Mouse (Mus musculus) MEL (cell line): ENCODE data around the gene Lacc1. TPM values are rescaled to one million over a fixed set of nuclear protein-coding genes. Genes with fewer than 3 reads are reported as not detected.

Source experiments
- DNase-seq: peaks from one replicate; pipeline ENCODE4 v3.0.0; 2011; ENCODE audit warnings: low read depth, low spot score
- H3K27ac ChIP-seq: 2 replicates; pipeline ENCODE4 v1.5.1; 2012; ENCODE audit warnings: low read depth, mild to moderate bottlenecking, control low read depth, low read length, moderate library complexity; ENCODE audit not compliant: control insufficient read depth
- H3K27me3 ChIP-seq, 2 experiments: fragments of 150-350 bp in 1 of 2; sonication (generic) in 1 of 2; 2 replicates each; pipeline ENCODE4 v1.6.1; 2012; ENCODE audit warnings: low read length in 2 of 2, mild to moderate bottlenecking in 2 of 2, improper control_type of control experiment in 1 of 2, moderate library complexity in 1 of 2; ENCODE audit not compliant: insufficient read depth in 2 of 2, control insufficient read depth in 1 of 2
- H3K36me3 ChIP-seq, 2 experiments: 2 replicates each; pipeline ENCODE4 v1.6.1; 2012 to 2014; ENCODE audit warnings: low read length in 2 of 2, improper control_type of control experiment in 1 of 2, inconsistent platforms in 1 of 2, mild to moderate bottlenecking in 1 of 2; ENCODE audit not compliant: insufficient read depth in 2 of 2, control insufficient read depth in 1 of 2
- H3K4me1 ChIP-seq, 2 experiments: fragments of 150-350 bp in 1 of 2; sonication (generic) in 1 of 2; 2 replicates each; pipeline ENCODE4 v1.6.1; 2012; ENCODE audit warnings: low read length in 2 of 2, improper control_type of control experiment in 1 of 2, mild to moderate bottlenecking in 1 of 2; ENCODE audit not compliant: insufficient read depth in 2 of 2, control insufficient read depth in 1 of 2
- H3K4me3 ChIP-seq, 2 experiments: fragments of 150-350 bp in 1 of 2; sonication (generic) in 1 of 2; 2 replicates each; pipeline ENCODE4 v1.5.1; 2012; ENCODE audit warnings: low read depth in 2 of 2, low read length in 2 of 2, mild to moderate bottlenecking in 2 of 2, moderate library complexity in 2 of 2, control low read depth in 1 of 2, improper control_type of control experiment in 1 of 2; ENCODE audit not compliant: control insufficient read depth in 1 of 2, insufficient read depth in 1 of 2
- H3K79me2 ChIP-seq: 2 replicates; pipeline ENCODE4 v1.6.1; 2012; ENCODE audit warnings: mild to moderate bottlenecking, low read length, moderate library complexity; ENCODE audit not compliant: control insufficient read depth, poor library complexity, insufficient read depth
- H3K9ac ChIP-seq: 2 replicates; pipeline ENCODE4 v1.6.1; 2012; ENCODE audit warnings: low read depth, mild to moderate bottlenecking, control low read depth, low read length, moderate library complexity; ENCODE audit not compliant: control insufficient read depth, poor library complexity, severe bottlenecking
- H3K9me3 ChIP-seq: fragments of 150-350 bp; sonication (generic); replicated peaks from 2 replicates; pipeline ENCODE4 v1.6.1; 2012; ENCODE audit warnings: mild to moderate bottlenecking, low read length, improper control_type of control experiment, moderate library complexity; ENCODE audit not compliant: insufficient read depth
- BHLHE40 ChIP-seq: IDR thresholded peaks from 2 replicates; pipeline ENCODE4 v1.6.1; 2012; ENCODE audit warnings: low read depth, mild to moderate bottlenecking, inconsistent platforms, low read length, improper control_type of control experiment, borderline replicate concordance
- CHD2 ChIP-seq: IDR thresholded peaks from 2 replicates; pipeline ENCODE4 v1.6.1; 2011; ENCODE audit warnings: low read length, improper control_type of control experiment
- CTCF ChIP-seq, 3 experiments: IDR thresholded peaks in 2 of 3; conservative IDR thresholded peaks in 1 of 3; 2 replicates each; pipeline ENCODE4 v1.5.1; 2011 to 2012; ENCODE audit warnings: low read length in 3 of 3, low read depth in 2 of 3, mild to moderate bottlenecking in 2 of 3, improper control_type of control experiment in 1 of 3, inconsistent platforms in 1 of 3, mixed read lengths in 1 of 3, moderate library complexity in 1 of 3; ENCODE audit not compliant: control insufficient read depth in 1 of 3, insufficient read depth in 1 of 3, poor library complexity in 1 of 3, severe bottlenecking in 1 of 3
- ELF1 ChIP-seq: IDR thresholded peaks from 2 replicates; pipeline ENCODE4 v1.6.1; 2014; ENCODE audit warnings: low read depth, mild to moderate bottlenecking, inconsistent platforms, low read length, improper control_type of control experiment, moderate library complexity
- GATA1 ChIP-seq: IDR thresholded peaks from 2 replicates; pipeline ENCODE4 v1.6.1; 2011; ENCODE audit warnings: low read depth, low read length, improper control_type of control experiment
- HCFC1 ChIP-seq: IDR thresholded peaks from 2 replicates; pipeline ENCODE4 v1.6.1; 2012; ENCODE audit warnings: low read depth, mild to moderate bottlenecking, inconsistent platforms, low read length, improper control_type of control experiment, moderate library complexity
- JUND ChIP-seq: IDR thresholded peaks from 2 replicates; pipeline ENCODE4 v1.6.1; 2011; ENCODE audit warnings: low read depth, mild to moderate bottlenecking, improper control_type of control experiment, low read length
- KAT2A ChIP-seq: conservative IDR thresholded peaks from 2 replicates; pipeline ENCODE4 v1.6.1; 2012; ENCODE audit warnings: low read depth, low read length, improper control_type of control experiment, inconsistent platforms
- MAFK ChIP-seq: IDR thresholded peaks from 2 replicates; pipeline ENCODE4 v1.6.1; 2011; ENCODE audit warnings: low read depth, mild to moderate bottlenecking, low read length, improper control_type of control experiment, borderline replicate concordance
- MXI1 ChIP-seq: IDR thresholded peaks from 2 replicates; pipeline ENCODE4 v1.6.1; 2011; ENCODE audit warnings: mild to moderate bottlenecking, low read depth, low read length, improper control_type of control experiment
- MYB ChIP-seq: IDR thresholded peaks from 2 replicates; pipeline ENCODE4 v1.6.1; 2011; ENCODE audit warnings: mild to moderate bottlenecking, low read depth, low read length, improper control_type of control experiment
- MYC ChIP-seq: IDR thresholded peaks from 2 replicates; pipeline ENCODE4 v1.6.1; 2011; ENCODE audit warnings: low read depth, mild to moderate bottlenecking, low read length, improper control_type of control experiment, moderate library complexity
- NELFE ChIP-seq: IDR thresholded peaks from 2 replicates; pipeline ENCODE4 v1.6.1; 2011; ENCODE audit warnings: low read depth, low read length, improper control_type of control experiment
- NRF1 ChIP-seq: IDR thresholded peaks from 2 replicates; pipeline ENCODE4 v1.6.1; 2014; ENCODE audit warnings: low read depth, mild to moderate bottlenecking, inconsistent platforms, low read length, improper control_type of control experiment, moderate library complexity; ENCODE audit not compliant: poor library complexity, insufficient read depth, severe bottlenecking
- POLR2A ChIP-seq, 2 experiments: IDR thresholded peaks; 2 replicates each; pipeline ENCODE4 v1.6.1; 2011 to 2012; ENCODE audit warnings: low read length in 2 of 2, mild to moderate bottlenecking in 2 of 2, control low read depth in 1 of 2, improper control_type of control experiment in 1 of 2, low read depth in 1 of 2, moderate library complexity in 1 of 2; ENCODE audit not compliant: control insufficient read depth in 1 of 2, insufficient read depth in 1 of 2, poor library complexity in 1 of 2
- POLR2AphosphoS5 ChIP-seq: IDR thresholded peaks from 2 replicates; pipeline ENCODE4 v1.6.1; 2012; ENCODE audit warnings: low read depth, borderline replicate concordance, mild to moderate bottlenecking, inconsistent platforms, low read length, moderate library complexity, mixed read lengths
- RAD21 ChIP-seq: IDR thresholded peaks from 2 replicates; pipeline ENCODE4 v1.6.1; 2011; ENCODE audit warnings: mild to moderate bottlenecking, low read depth, low read length, improper control_type of control experiment
- RCOR1 ChIP-seq: IDR thresholded peaks from 2 replicates; pipeline ENCODE4 v1.6.1; 2012; ENCODE audit warnings: low read depth, mild to moderate bottlenecking, inconsistent platforms, low read length, improper control_type of control experiment
- SIN3A ChIP-seq: IDR thresholded peaks from 2 replicates; pipeline ENCODE4 v1.6.1; 2012; ENCODE audit warnings: low read length, improper control_type of control experiment, inconsistent platforms
- TAL1 ChIP-seq: IDR thresholded peaks from 2 replicates; pipeline ENCODE4 v1.6.1; 2012; ENCODE audit warnings: mild to moderate bottlenecking, inconsistent platforms, low read length, moderate library complexity, mixed read lengths
- TBP ChIP-seq: IDR thresholded peaks from 2 replicates; pipeline ENCODE4 v1.8.0; 2011; ENCODE audit warnings: low read depth, low read length, improper control_type of control experiment
- TCF12 ChIP-seq: IDR thresholded peaks from 2 replicates; pipeline ENCODE4 v1.6.1; 2014; ENCODE audit warnings: low read depth, mild to moderate bottlenecking, inconsistent platforms, low read length, improper control_type of control experiment, moderate library complexity
- UBTF ChIP-seq: IDR thresholded peaks from 2 replicates; pipeline ENCODE4 v1.6.1; 2012; ENCODE audit warnings: low read depth, mild to moderate bottlenecking, inconsistent platforms, low read length, improper control_type of control experiment, moderate library complexity, borderline replicate concordance; ENCODE audit not compliant: insufficient read depth
- USF1 ChIP-seq: IDR thresholded peaks from 2 replicates; pipeline ENCODE4 v1.6.1; 2014; ENCODE audit warnings: low read depth, mild to moderate bottlenecking, inconsistent platforms, low read length, improper control_type of control experiment, moderate library complexity
- ZC3H11A ChIP-seq: IDR thresholded peaks from 2 replicates; pipeline ENCODE4 v1.6.1; 2012; ENCODE audit warnings: low read depth, mild to moderate bottlenecking, inconsistent platforms, low read length, improper control_type of control experiment
- ZKSCAN1 ChIP-seq: IDR thresholded peaks from 2 replicates; pipeline ENCODE4 v1.6.1; 2012; ENCODE audit warnings: low read depth, mild to moderate bottlenecking, inconsistent platforms, low read length, improper control_type of control experiment, moderate library complexity
- ZNF384 ChIP-seq: IDR thresholded peaks from 2 replicates; pipeline ENCODE4 v1.6.1; 2012; ENCODE audit warnings: low read depth, mild to moderate bottlenecking, inconsistent platforms, low read length, improper control_type of control experiment
- polyA plus RNA-seq, 2 experiments: library from polyadenylated mRNA; stranded (reverse) in 1 of 2; unstranded in 1 of 2; fragments of >175 nt in 1 of 2; fragments of >200 nt in 1 of 2; gene quantifications; 2 replicates each; pipeline versions ENCODE4 v1.2.1 to v1.2.4; 2012; ENCODE audit warnings: low replicate concordance in 2 of 2, low read depth in 1 of 2; ENCODE audit not compliant: insufficient read length in 2 of 2, insufficient read depth in 1 of 2, missing spikeins in 1 of 2
- total RNA-seq: library from RNA; depleted of rRNA; stranded (reverse); fragments of 300-350 nt; gene quantifications from 2 replicates; pipeline ENCODE4 v1.2.3, GENCODE M21; 2012

The Lacc1 gene
- total and polyA plus RNA-seq, 3 experiments: not detected

GRCm38 (mm10) chr14:76981781-76982180 is 54.9 kb downstream of the Lacc1 start:
- no peak for DNase-seq
- Histone ChIP-seq H3K27ac (no peak overlapping the region), H3K4me3 (no peak overlapping the region), H3K36me3 (no peaks in the 10 kb centered on the region), H3K9ac (no peak overlapping the region), H3K27me3 (no peaks in the 10 kb centered on the region), H3K9me3 (no peaks in the 10 kb centered on the region), H3K4me1 (no peaks in the 10 kb centered on the region), H3K79me2 (no peaks in the 10 kb centered on the region)
- TF ChIP-seq ZC3H11A: no peak
- no peak for TF ChIP-seq KAT2A
- TF ChIP-seq JUND: no peak
- TF ChIP-seq UBTF: no peak
- TF ChIP-seq RAD21: no peak
- TF ChIP-seq ZNF384: no peak
- TF ChIP-seq RCOR1: no peak
- TF ChIP-seq POLR2AphosphoS5: no peak
- TF ChIP-seq CTCF (IDR thresholded peaks at IDR 0.05 in 2 of 3, conservative IDR thresholded peaks at IDR 0.05 in 1 of 3; ENCODE audit: control insufficient read depth in 1 of 3, insufficient read depth in 1 of 3, low read depth in 2 of 3, low read length in 3 of 3, poor library complexity in 1 of 3, severe bottlenecking in 1 of 3): no peak
- TF ChIP-seq TAL1: no peak
- no peak for TF ChIP-seq CHD2
- TF ChIP-seq MYC: no peak
- TF ChIP-seq MAFK: no peak
- TF ChIP-seq TCF12: no peak

- no peak overlapping the region for H3K9ac ChIP-seq
- no peaks in the 10 kb centered on the region for H3K79me2 ChIP-seq
- TF ChIP-seq ZNF384: no peak
- no peak for TF ChIP-seq BHLHE40
- TF ChIP-seq GATA1: no peak
- no peak for TF ChIP-seq MAFK
- no peak for TF ChIP-seq HCFC1
- no peak for TF ChIP-seq RCOR1
- TF ChIP-seq USF1: no peak
- no peak for TF ChIP-seq ZKSCAN1
- no peak for TF ChIP-seq NELFE
- TF ChIP-seq POLR2A (IDR thresholded peaks at IDR 0.05; ENCODE audit: control insufficient read depth in 1 of 2, insufficient read depth in 1 of 2, low read depth in 1 of 2, low read length in 2 of 2, poor library complexity in 1 of 2): no peak
- no peak for TF ChIP-seq TBP
- TF ChIP-seq JUND: no peak
- no peak for TF ChIP-seq ELF1
- TF ChIP-seq NRF1: no peak
- no peak for TF ChIP-seq MXI1
- no peak for TF ChIP-seq CTCF (IDR thresholded peaks at IDR 0.05 in 2 of 3, conservative IDR thresholded peaks at IDR 0.05 in 1 of 3; ENCODE audit: control insufficient read depth in 1 of 3, insufficient read depth in 1 of 3, low read depth in 2 of 3, low read length in 3 of 3, poor library complexity in 1 of 3, severe bottlenecking in 1 of 3)
- no peak for TF ChIP-seq MYB
- TF ChIP-seq TCF12: no peak
- no peak for TF ChIP-seq SIN3A
- H3K27ac ChIP-seq: no peak overlapping the region
- H3K4me1 ChIP-seq: no peaks in the 10 kb centered on the region
- no peaks in the 10 kb centered on the region for H3K27me3 ChIP-seq
- H3K9me3 ChIP-seq: no peaks in the 10 kb centered on the region
- DNase-seq: no peak
- H3K4me3 ChIP-seq: no peak overlapping the region
- H3K36me3 ChIP-seq: no peaks in the 10 kb centered on the region
These were observed 55.5 kb downstream of the Lacc1 start for GRCm38 (mm10) chr14:76981176-76981575.
